Mouse (Mus musculus) kidney, adult 10 weeks (tissue): ENCODE measurements around the gene Plxnc1. TPM values are rescaled to one million over a fixed set of nuclear protein-coding genes. Genes with fewer than 3 reads are reported as not detected.

Experiments
- polyA plus RNA-seq: library from polyadenylated mRNA; stranded (reverse); fragments of 350-450 nt; fragmentation: Illumina TruSeq; extraction: RNeasy Lipid Tissue Mini Kit (QIAGEN cat#74804); gene quantifications from one replicate; pipeline ENCODE4 v1.2.3, GENCODE M21; 2014; ENCODE audit warnings: low read depth, low replicate concordance

The Plxnc1 gene
- 0.93 TPM for polyA plus RNA-seq

DNA sequence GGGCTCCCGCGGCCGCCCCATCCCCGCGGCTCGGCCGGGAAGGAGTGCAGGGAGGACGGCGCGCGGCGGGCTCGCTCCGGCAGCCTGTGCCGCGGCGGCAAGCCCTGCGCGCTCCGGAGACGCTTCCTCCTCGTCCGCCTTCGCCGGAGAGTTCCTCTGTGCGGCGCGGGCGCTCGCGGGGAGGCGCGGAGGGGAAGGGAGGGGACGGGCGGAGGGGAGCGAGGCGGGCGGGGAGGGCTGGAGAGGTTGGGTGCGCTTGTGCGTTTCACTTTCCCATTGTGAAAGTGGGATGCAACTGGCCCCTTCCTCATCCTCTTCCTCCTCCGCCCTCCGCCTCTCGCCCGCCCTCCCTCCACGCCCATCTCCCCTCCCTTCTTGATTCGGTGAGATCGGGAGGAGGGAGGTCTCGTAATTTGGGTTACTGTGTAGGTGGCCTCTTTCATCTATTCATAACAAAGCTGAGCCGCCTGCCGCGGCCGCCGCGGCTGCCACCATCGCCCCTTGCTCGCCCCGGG lies at the start of gene Plxnc1:
Gene Plxnc1 (minus strand): TSS at position 145 of the 515 bp plus-strand sequence.

